10 mouse cellular contexts compared by ENCODE assay signal in the genomic region with DNA sequence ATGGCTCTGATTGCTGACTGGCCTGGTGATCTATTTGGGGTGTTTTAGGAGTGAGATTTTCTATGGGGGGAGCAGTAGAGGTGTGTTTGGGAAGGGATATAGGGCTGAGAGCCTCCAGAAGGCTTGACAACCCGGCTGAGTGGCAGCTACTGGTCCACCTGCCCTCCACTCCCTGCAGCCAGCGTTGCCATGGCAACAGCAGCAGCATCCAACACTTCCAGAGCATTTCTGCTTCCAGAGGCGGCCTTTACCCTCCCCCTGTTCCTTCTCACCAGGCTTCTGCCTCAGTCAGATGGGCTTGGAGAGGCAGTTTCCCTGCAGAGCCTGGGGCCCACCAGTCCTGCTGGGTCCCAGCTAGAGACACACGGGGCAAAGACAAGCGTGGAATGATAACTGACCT. TPM values are rescaled to one million over a fixed set of nuclear protein-coding genes. Genes with fewer than 3 reads are reported as not detected.
DNase-seq lines count a peak whose midpoint lies in the region; ATAC-seq and TF ChIP-seq lines count a peak whose summit lies in the region.
"Had no signal": no experiment of that assay in that cellular context is flagged by ENCODE, and none has a peak within 500 bp of the region (broad histone marks: within the 10 kb centered on the region; RNA-seq: fewer than 3 reads in every experiment).

No protein-coding gene starts in this region.

- no peak overlapping the region for H3K4me3 ChIP-seq in heart, embryonic 11.5 days (ENCODE audit: low read depth, low read length)
- no peak overlapping the region for H3K4me3 ChIP-seq in forebrain, embryonic 15.5 days
- no peak overlapping the region for H3K4me3 ChIP-seq in lung, postnatal 0 days (ENCODE audit: low read depth, low read length)

- 44% methylated on average over 5 of the region's 5 CpGs for WGBS in heart, embryonic 11.5 days (ENCODE audit: insufficient replicate concordance)
- 21% methylated on average over 5 of the region's 5 CpGs for WGBS in forebrain, embryonic 15.5 days
- 57% methylated on average over 5 of the region's 5 CpGs for WGBS in lung, postnatal 0 days

- DNase-seq in heart, adult 11 months, result peak; percentile 81
- DNase-seq in left cerebral cortex, postnatal 36 days (ENCODE audit: low spot score in 2 of 2), result peak; percentile 28 to 37
- peak; percentile 82 for DNase-seq in retina, postnatal 1 day
- DNase-seq in lung, postnatal 0 days (ENCODE audit: low spot score), result no peak
- DNase-seq in kidney, adult 9 months, result no peak
- no peak for DNase-seq in adrenal gland, postnatal 10 days
- DNase-seq: cerebellum, adult 8-10 months; lung, adult 18-20 months had no signal

- no peaks in the 10 kb centered on the region for H3K36me3 ChIP-seq in heart, embryonic 11.5 days (ENCODE audit: control insufficient read depth, insufficient read depth, low read length)
- no peaks in the 10 kb centered on the region for H3K36me3 ChIP-seq in forebrain, embryonic 15.5 days
- H3K36me3 ChIP-seq in lung, postnatal 0 days (ENCODE audit: insufficient read depth, low read length), result no peaks in the 10 kb centered on the region

- no peak for TF ChIP-seq EP300 in lung, postnatal 0 days (IDR thresholded peaks at IDR 0.05)

- no peak for TF ChIP-seq CTCF in lung, postnatal 0 days (IDR thresholded peaks at IDR 0.05)

- peaks cover 15% of the 10 kb centered on the region for H3K4me1 ChIP-seq in heart, embryonic 11.5 days (ENCODE audit: control insufficient read depth, insufficient read depth, low read length)
- peaks cover 41% of the 10 kb centered on the region for H3K4me1 ChIP-seq in forebrain, embryonic 15.5 days
- H3K4me1 ChIP-seq in lung, postnatal 0 days (ENCODE audit: insufficient read depth, low read depth, low read length), result peaks cover 11% of the 10 kb centered on the region

- no peak overlapping the region for H3K27ac ChIP-seq in heart, embryonic 11.5 days (ENCODE audit: low read depth, low read length)
- H3K27ac ChIP-seq in forebrain, embryonic 15.5 days (replicated peaks), result peak overlapping the region; percentile 63; the same call in 1 of the 2 replicates
- H3K27ac ChIP-seq in lung, postnatal 0 days (ENCODE audit: low read length), result no peak overlapping the region

- intact Hi-C loops in left cerebral cortex, postnatal 36 days (cut with DNase I), result no loop called here

- no peaks in the 10 kb centered on the region for H3K9me3 ChIP-seq in heart, embryonic 11.5 days (replicated peaks; ENCODE audit: control insufficient read depth, low read length)
- no peaks in the 10 kb centered on the region for H3K9me3 ChIP-seq in forebrain, embryonic 15.5 days
- no peaks in the 10 kb centered on the region for H3K9me3 ChIP-seq in lung, postnatal 0 days (ENCODE audit: low read length)

- no peak overlapping the region for H3K4me2 ChIP-seq in heart, embryonic 11.5 days
- H3K4me2 ChIP-seq in forebrain, embryonic 15.5 days (replicated peaks), result no peak overlapping the region
- H3K4me2 ChIP-seq in lung, postnatal 0 days (replicated peaks; ENCODE audit: low read depth, low read length), result no peak overlapping the region

- no peaks in the 10 kb centered on the region for H3K27me3 ChIP-seq in heart, embryonic 11.5 days (ENCODE audit: control insufficient read depth, insufficient read depth, low read length)
- H3K27me3 ChIP-seq in forebrain, embryonic 15.5 days, result no peaks in the 10 kb centered on the region
- no peaks in the 10 kb centered on the region for H3K27me3 ChIP-seq in lung, postnatal 0 days (replicated peaks; ENCODE audit: insufficient read depth, low read length)

- H3K9ac ChIP-seq in heart, embryonic 11.5 days (ENCODE audit: low read depth, low read length), result no peak overlapping the region
- no peak overlapping the region for H3K9ac ChIP-seq in forebrain, embryonic 15.5 days (replicated peaks)
- H3K9ac ChIP-seq in lung, postnatal 0 days (replicated peaks; ENCODE audit: low read depth), result no peak overlapping the region

- no peak for ATAC-seq in heart, embryonic 11.5 days (replicated peaks; ENCODE audit: insufficient number of reproducible peaks, low FRiP score, low TSS enrichment)
- peak; percentile 49 for ATAC-seq in forebrain, embryonic 15.5 days (replicated peaks)
- ATAC-seq in lung, postnatal 0 days, result no peak

RNA-seq across cellular contexts. Expression of a gene that starts 38.4 kb away (rescaled TPM):
- polyA plus RNA-seq in heart, embryonic 11.5 days (2014; fragmentation: Nextera tagmentation; extraction: Ambion mirVana), result 21.7 and 24.3 TPM in 2 replicates
- polyA plus RNA-seq in forebrain, embryonic 15.5 days (2015; fragmentation: Nextera tagmentation; extraction: Ambion mirVana), result 17.3 and 24.5 TPM in 2 replicates
- total RNA-seq in left cerebral cortex, postnatal 36 days (2021), result 10 to 100 TPM; 17.7 to 23.7 TPM
- 29.5 and 35.9 TPM in 2 replicates for polyA plus RNA-seq in lung, postnatal 0 days (2015; fragmentation: Nextera tagmentation; extraction: Ambion mirVana)
- 100 to 1,000 TPM in 1 of 2 experiments, 10 to 100 TPM in 1; 25.4 to 112 TPM for total RNA-seq in adrenal gland, postnatal 10 days (2021)

Comparison
In these comparisons a context has a peak if more than half of its experiments do, and no peak if none do; other contexts are left out.
1. DNase-seq: peak in heart, adult 11 months (single experiment), left cerebral cortex, postnatal 36 days (2 of 2) and retina, postnatal 1 day (single experiment); none in lung, postnatal 0 days (single experiment), kidney, adult 9 months (single experiment) and adrenal gland, postnatal 10 days (single experiment).